Mouse (Mus musculus): ENCODE data around the gene Gm10972. TPM values are rescaled to one million over a fixed set of nuclear protein-coding genes. Genes with fewer than 3 reads are reported as not detected.
A peak's percentile ranks its signal among the peaks of the same experiment; 100 is the strongest.
"Not testable (repeated sequence)": the region's sequence is repeated elsewhere in the genome, so short reads cannot be mapped to it uniquely, and the experiment has no call there.

Gene Gm10972
- polyA plus RNA-seq, 2 experiments = not detected

- WGBS = 90% methylated on average over 2 of the region's 2 CpGs
- H3K9ac ChIP-seq (ENCODE audit: low read depth, low read length, severe bottlenecking); H3K4me1 ChIP-seq (ENCODE audit: control insufficient read depth, insufficient read depth, low read length); DNase-seq (ENCODE audit: low spot score); H3K27me3 ChIP-seq (ENCODE audit: control insufficient read depth, insufficient read depth, low read length); ATAC-seq (ENCODE audit: low FRiP score, low read depth); H3K36me3 ChIP-seq (ENCODE audit: control insufficient read depth, insufficient read depth, low read length); H3K9me3 ChIP-seq (ENCODE audit: control insufficient read depth, low read length); H3K27ac ChIP-seq (replicated peaks; ENCODE audit: low read depth, low read length); H3K4me3 ChIP-seq (replicated peaks; ENCODE audit: low read length); H3K4me2 ChIP-seq (replicated peaks; ENCODE audit: low read depth, low read length, severe bottlenecking): not testable (repeated sequence)
These were observed 17.9 kb downstream of the Gm10972 start for GRCm38 (mm10) chr3:94660841-94661240.

- 88% methylated on average over 3 of the region's 5 CpGs for WGBS
- DNase-seq (ENCODE audit: low spot score) = not testable (repeated sequence)
These were observed 22.3 kb downstream of the Gm10972 start for GRCm38 (mm10) chr3:94665060-94665802.

GRCm38 (mm10) chr3:94665896-94666295 lies 23.0 kb downstream of the Gm10972 start:
- not testable (repeated sequence) for H3K27ac ChIP-seq (replicated peaks; ENCODE audit: low read depth, low read length); H3K4me3 ChIP-seq (replicated peaks; ENCODE audit: low read length); H3K4me1 ChIP-seq (ENCODE audit: control insufficient read depth, insufficient read depth, low read length); H3K27me3 ChIP-seq (ENCODE audit: control insufficient read depth, insufficient read depth, low read length); H3K9me3 ChIP-seq (ENCODE audit: control insufficient read depth, low read length); ATAC-seq (ENCODE audit: low FRiP score, low read depth); H3K4me2 ChIP-seq (replicated peaks; ENCODE audit: low read depth, low read length, severe bottlenecking); H3K9ac ChIP-seq (ENCODE audit: low read depth, low read length, severe bottlenecking); DNase-seq (ENCODE audit: low spot score); H3K36me3 ChIP-seq (ENCODE audit: control insufficient read depth, insufficient read depth, low read length)
- WGBS = 31% methylated on average over 7 of the region's 7 CpGs

More at GRCm38 (mm10) chr3:94665060-94665802, 22.3 kb downstream of the Gm10972 start:
- not testable (repeated sequence) for H3K9me3 ChIP-seq (ENCODE audit: control insufficient read depth, low read length); H3K4me2 ChIP-seq (replicated peaks; ENCODE audit: low read depth, low read length, severe bottlenecking); H3K27me3 ChIP-seq (ENCODE audit: control insufficient read depth, insufficient read depth, low read length); H3K4me3 ChIP-seq (replicated peaks; ENCODE audit: low read length); H3K36me3 ChIP-seq (ENCODE audit: control insufficient read depth, insufficient read depth, low read length); H3K4me1 ChIP-seq (ENCODE audit: control insufficient read depth, insufficient read depth, low read length); ATAC-seq (ENCODE audit: low FRiP score, low read depth); H3K9ac ChIP-seq (ENCODE audit: low read depth, low read length, severe bottlenecking); H3K27ac ChIP-seq (replicated peaks; ENCODE audit: low read depth, low read length)

GRCm38 (mm10) chr3:94675101-94675500 lies 32.2 kb downstream of the Gm10972 start:
- H3K9ac ChIP-seq (ENCODE audit: low read depth, low read length, severe bottlenecking); H3K36me3 ChIP-seq (ENCODE audit: control insufficient read depth, insufficient read depth, low read length); H3K9me3 ChIP-seq (ENCODE audit: control insufficient read depth, low read length); H3K4me3 ChIP-seq (replicated peaks; ENCODE audit: low read length); H3K4me2 ChIP-seq (replicated peaks; ENCODE audit: low read depth, low read length, severe bottlenecking); H3K27ac ChIP-seq (replicated peaks; ENCODE audit: low read depth, low read length); H3K27me3 ChIP-seq (ENCODE audit: control insufficient read depth, insufficient read depth, low read length); DNase-seq (ENCODE audit: low spot score); H3K4me1 ChIP-seq (ENCODE audit: control insufficient read depth, insufficient read depth, low read length); ATAC-seq (ENCODE audit: low FRiP score, low read depth): not testable (repeated sequence)
- WGBS = 71% methylated on average over 9 of the region's 9 CpGs

- Histone ChIP-seq H3K9me3 (ENCODE audit: control insufficient read depth, low read length) (no peaks in the 10 kb centered on the region), H3K9ac (ENCODE audit: low read depth, low read length, severe bottlenecking) (no peak overlapping the region), H3K4me1 (ENCODE audit: control insufficient read depth, insufficient read depth, low read length) (no peaks in the 10 kb centered on the region), H3K4me3 (replicated peaks; ENCODE audit: low read length) (no peak overlapping the region), H3K36me3 (ENCODE audit: control insufficient read depth, insufficient read depth, low read length) (no peaks in the 10 kb centered on the region), H3K27me3 (ENCODE audit: control insufficient read depth, insufficient read depth, low read length) (no peaks in the 10 kb centered on the region), H3K27ac (replicated peaks; ENCODE audit: low read depth, low read length) (no peak overlapping the region), H3K4me2 (replicated peaks; ENCODE audit: low read depth, low read length, severe bottlenecking) (no peak overlapping the region)
- WGBS = 73% methylated on average over 8 of the region's 8 CpGs
- peak; percentile 64 for DNase-seq (ENCODE audit: low spot score)
- ATAC-seq (ENCODE audit: low FRiP score, low read depth) = no peak
- no peak for TF ChIP-seq POLR2A (IDR thresholded peaks at IDR 0.05; ENCODE audit: borderline replicate concordance, extremely low read depth, insufficient read depth, insufficient read length)
These were observed 36.5 kb downstream of the Gm10972 start for GRCm38 (mm10) chr3:94679351-94679841.

- not testable (repeated sequence) for H3K27ac ChIP-seq (replicated peaks; ENCODE audit: low read depth, low read length); H3K4me3 ChIP-seq (replicated peaks; ENCODE audit: low read length); H3K36me3 ChIP-seq (ENCODE audit: control insufficient read depth, insufficient read depth, low read length); H3K4me1 ChIP-seq (ENCODE audit: control insufficient read depth, insufficient read depth, low read length); H3K4me2 ChIP-seq (replicated peaks; ENCODE audit: low read depth, low read length, severe bottlenecking); ATAC-seq (ENCODE audit: low FRiP score, low read depth); H3K27me3 ChIP-seq (ENCODE audit: control insufficient read depth, insufficient read depth, low read length); DNase-seq (ENCODE audit: low spot score); H3K9me3 ChIP-seq (ENCODE audit: control insufficient read depth, low read length); H3K9ac ChIP-seq (ENCODE audit: low read depth, low read length, severe bottlenecking)
- WGBS = 93% methylated on average over 12 of the region's 12 CpGs
These were observed 37.1 kb downstream of the Gm10972 start for GRCm38 (mm10) chr3:94680032-94680431.
